Mouse (Mus musculus) ES-E14 (cell line): ENCODE results near the gene Klhl3. TPM values are rescaled to one million over a fixed set of nuclear protein-coding genes. Genes with fewer than 3 reads are reported as not detected.

Experiments used
- DNase-seq: peaks from one replicate; pipeline ENCODE4 v3.0.0-alpha.2; 2013; ENCODE audit warnings: low read depth, low spot score
- H3K27ac ChIP-seq: 2 replicates; pipeline ENCODE4 v1.5.1; 2012; ENCODE audit warnings: low read depth, mild to moderate bottlenecking, low read length, moderate library complexity, mixed read lengths; ENCODE audit not compliant: poor library complexity, insufficient read depth, severe bottlenecking
- H3K36me3 ChIP-seq: 2 replicates; pipeline ENCODE4 v1.6.1; 2012; ENCODE audit warnings: mild to moderate bottlenecking, low read length, moderate library complexity, mixed read lengths; ENCODE audit not compliant: control insufficient read depth, poor library complexity, insufficient read depth, severe bottlenecking
- H3K4me1 ChIP-seq, 2 experiments: fragments of 150-350 bp in 1 of 2; sonication (generic) in 1 of 2; 2 replicates each; pipeline ENCODE4 v1.6.1; 2012; ENCODE audit warnings: low read length in 2 of 2, mild to moderate bottlenecking in 1 of 2, mixed read lengths in 1 of 2; ENCODE audit not compliant: control insufficient read depth in 2 of 2, insufficient read depth in 2 of 2, poor library complexity in 1 of 2
- H3K4me3 ChIP-seq, 2 experiments: fragments of 150-350 bp in 1 of 2; sonication (generic) in 1 of 2; 2 replicates each; pipeline ENCODE4 v1.5.1; 2012; ENCODE audit warnings: low read length in 2 of 2, low read depth in 1 of 2, mild to moderate bottlenecking in 1 of 2, mixed read lengths in 1 of 2; ENCODE audit not compliant: insufficient read depth in 1 of 2, poor library complexity in 1 of 2, severe bottlenecking in 1 of 2
- H3K9ac ChIP-seq: 2 replicates; pipeline ENCODE4 v1.6.1; 2012; ENCODE audit warnings: low read depth, mild to moderate bottlenecking, low read length, mixed read lengths; ENCODE audit not compliant: poor library complexity, insufficient read depth, severe bottlenecking
- H3K9me3 ChIP-seq: fragments of 150-350 bp; sonication (generic); 2 replicates; pipeline ENCODE4 v1.6.1; 2012; ENCODE audit warnings: low read depth, mild to moderate bottlenecking, low read length; ENCODE audit not compliant: control insufficient read depth, insufficient read depth
- CHD2 ChIP-seq: IDR thresholded peaks from 2 replicates; pipeline ENCODE4 v1.6.1; 2014; ENCODE audit warnings: mild to moderate bottlenecking, low read depth, low read length, inconsistent platforms
- HCFC1 ChIP-seq: IDR thresholded peaks from 2 replicates; pipeline ENCODE4 v1.6.1; 2012; ENCODE audit warnings: low read length, inconsistent platforms, borderline replicate concordance; ENCODE audit not compliant: insufficient read depth
- MAFK ChIP-seq: IDR thresholded peaks from 2 replicates; pipeline ENCODE4 v1.6.1; 2014; ENCODE audit warnings: mild to moderate bottlenecking, low read depth, low read length, inconsistent platforms; ENCODE audit not compliant: insufficient read depth
- ZC3H11A ChIP-seq: IDR thresholded peaks from 2 replicates; pipeline ENCODE4 v1.6.1; 2012; ENCODE audit warnings: low read depth, mild to moderate bottlenecking, inconsistent platforms, low read length, borderline replicate concordance
- ZNF384 ChIP-seq: IDR thresholded peaks from 2 replicates; pipeline ENCODE4 v1.6.1; 2012; ENCODE audit warnings: low read depth, low read length, inconsistent platforms
- in situ Hi-C, 2 experiments: fragments of 600-800 bp; cut with MboI; formaldehyde crosslinking; loops; one replicate each; pipeline ENCODE4 v1.15.1; 2025; ENCODE audit warnings: low sequenced_read_pairs in 2 of 2, inconsistent platforms in 1 of 2; ENCODE audit not compliant: unreplicated experiment in 2 of 2
- total RNA-seq: library from RNA; depleted of rRNA; stranded (reverse); fragments of 300-350 nt; gene quantifications from 2 replicates; pipeline ENCODE4 v1.2.3, GENCODE M21; 2012

The Klhl3 gene
- total RNA-seq, 1 experiment: 0.67 TPM

DNA sequence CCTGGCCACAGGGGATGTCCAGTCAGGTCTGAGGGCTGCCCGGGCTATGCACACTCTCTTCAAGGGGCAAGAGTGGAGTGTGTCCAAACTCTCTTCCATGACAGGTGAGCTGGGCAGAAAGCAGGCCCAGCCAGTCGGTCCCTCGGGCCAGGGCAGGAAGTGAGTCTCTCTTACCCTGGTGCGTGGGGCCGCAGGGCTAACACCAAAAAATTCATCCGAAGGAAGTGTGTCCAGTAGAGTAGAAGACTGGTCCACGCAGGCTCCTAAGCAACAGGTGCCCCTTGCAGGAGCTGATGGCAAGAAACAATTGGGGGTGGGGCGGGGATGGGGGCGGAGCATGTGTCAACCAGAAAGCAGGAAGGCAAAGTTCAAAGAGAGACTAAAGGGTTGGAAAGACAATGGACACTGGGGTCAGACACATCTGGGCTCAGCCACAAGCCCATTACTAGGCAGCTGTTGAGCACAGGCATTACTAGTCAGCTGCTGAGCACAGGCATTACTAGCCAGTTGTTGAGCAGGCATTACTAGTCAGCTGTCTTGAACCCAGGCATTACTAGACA is 90.3 kb downstream of the Klhl3 start:
- Histone ChIP-seq H3K27ac (no peak overlapping the region), H3K4me3 (peak overlapping the region in 1 of 2 experiments; percentile 10; a peak in 2 of 4 replicates), H3K36me3 (no peaks in the 10 kb centered on the region), H3K9me3 (no peaks in the 10 kb centered on the region), H3K4me1 (0 out of 4 replicates have a peak, but pooled peaks cover 0 to 4% of the 10 kb centered on the region in 2 experiments), H3K9ac (no peak overlapping the region)
- in situ Hi-C loops: no loop called here
- no peak for TF ChIP-seq ZC3H11A
- TF ChIP-seq ZNF384: no peak
- TF ChIP-seq CHD2: no peak
- no peak for TF ChIP-seq MAFK
- no peak; the same call in 1 of the 2 replicates for TF ChIP-seq HCFC1
- DNase-seq: no peak

DNA sequence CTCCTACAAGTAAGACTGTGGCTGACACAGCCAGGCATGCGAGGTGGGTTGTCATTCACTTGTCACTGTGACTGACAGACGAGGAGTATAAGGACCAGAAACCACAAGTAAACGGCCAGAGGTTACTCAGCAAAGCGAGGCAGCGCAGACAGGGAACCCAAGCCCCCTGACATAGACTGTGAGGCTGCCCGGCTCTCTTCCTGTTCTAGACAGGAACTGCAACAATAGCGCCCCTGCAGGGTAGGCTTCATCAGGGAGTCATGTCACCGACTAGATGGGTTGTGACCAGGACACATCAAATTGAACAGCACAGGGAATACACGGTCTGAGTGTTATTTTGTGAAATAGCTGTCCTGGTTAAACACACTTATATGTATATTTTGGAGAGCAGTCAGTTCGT is 93.0 kb downstream of the Klhl3 start:
- Histone ChIP-seq H3K9ac (no peak overlapping the region), H3K9me3 (no peaks in the 10 kb centered on the region), H3K4me3 (no peak overlapping the region), H3K36me3 (no peaks in the 10 kb centered on the region), H3K4me1 (0 out of 4 replicates have a peak, but pooled peaks cover 0 to 4% of the 10 kb centered on the region in 2 experiments), H3K27ac (no peak overlapping the region)
- TF ChIP-seq HCFC1 (no peak), CHD2 (no peak), ZC3H11A (no peak), ZNF384 (no peak), MAFK (no peak)
- no peak for DNase-seq
- in situ Hi-C loops: no loop called here

DNA sequence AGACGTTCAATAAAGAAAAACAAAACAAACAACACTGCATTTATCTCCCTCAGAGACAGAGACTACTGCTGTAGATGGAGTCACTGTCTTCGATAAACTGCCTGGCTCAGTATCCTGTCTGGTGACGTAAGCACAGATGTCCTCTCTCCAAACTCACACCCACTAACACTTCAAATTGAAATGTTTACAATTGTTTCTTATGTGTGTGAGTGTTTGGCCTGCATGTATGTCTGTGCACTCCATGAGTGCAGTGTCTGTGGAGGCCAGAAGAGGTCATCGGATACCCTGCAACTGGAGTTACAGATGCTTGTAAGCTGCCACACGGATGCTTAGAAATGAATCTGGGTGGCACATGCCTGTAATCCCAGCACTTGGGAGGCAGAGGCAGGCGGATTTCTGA is 96.1 kb downstream of the Klhl3 start:
- no peak for DNase-seq
- Histone ChIP-seq H3K27ac (no peak overlapping the region), H3K9me3 (no peaks in the 10 kb centered on the region), H3K9ac (no peak overlapping the region), H3K4me1 (no peaks in the 10 kb centered on the region), H3K36me3 (no peaks in the 10 kb centered on the region), H3K4me3 (no peak overlapping the region)
- in situ Hi-C loops: loop anchor here in 1 of 2 experiments (10.0 kb wide), 1 partner anchor 98 kb away; the partner anchor contains the start of gene Klhl3
- TF ChIP-seq MAFK (no peak), ZNF384 (no peak), ZC3H11A (no peak), CHD2 (no peak), HCFC1 (no peak)

DNA sequence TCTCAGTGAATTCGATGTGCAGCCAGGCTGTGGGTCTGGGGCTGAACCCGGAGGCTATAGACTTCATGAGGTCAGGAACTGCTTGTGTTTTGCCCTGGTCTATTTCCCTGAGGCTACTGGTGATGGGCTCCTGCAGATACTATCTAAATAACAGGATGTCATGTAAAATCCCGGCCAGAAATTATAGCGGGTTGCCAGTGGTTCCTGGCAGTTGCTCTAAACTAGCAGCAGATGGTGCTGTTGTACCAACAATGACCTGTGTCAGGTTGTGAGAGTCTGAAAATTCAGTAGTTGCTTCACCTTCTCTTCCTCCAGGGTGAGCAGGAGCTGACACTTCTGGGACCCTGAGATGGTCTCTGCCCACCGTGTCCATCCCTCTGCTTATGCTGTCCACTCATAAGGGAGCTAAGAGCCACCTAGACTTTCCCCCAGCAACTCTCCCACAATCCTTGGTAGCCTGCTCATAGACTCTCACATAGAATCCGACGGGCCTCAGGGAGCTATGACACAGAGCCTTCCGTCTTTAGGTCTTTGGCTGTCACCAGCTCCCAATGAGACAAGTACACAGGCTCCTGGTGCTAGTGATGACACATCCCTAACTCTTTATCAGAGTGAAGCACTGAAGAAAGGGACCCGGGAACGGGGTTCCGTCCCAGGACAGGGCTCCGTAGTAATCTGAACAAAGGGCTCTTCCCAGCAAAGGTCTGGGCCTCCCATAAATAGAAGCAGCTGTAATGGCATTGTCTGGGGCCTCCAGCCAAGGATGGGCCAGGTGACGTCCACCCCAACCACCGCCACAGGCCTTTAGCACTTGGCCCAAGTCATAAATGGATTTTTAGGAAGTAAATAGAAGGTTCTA is 101.1 kb downstream of the Klhl3 start:
- Histone ChIP-seq H3K36me3 (no peaks in the 10 kb centered on the region), H3K9me3 (no peaks in the 10 kb centered on the region), H3K9ac (no peak overlapping the region), H3K4me3 (no peak overlapping the region), H3K4me1 (peaks cover 0 to 7% of the 10 kb centered on the region in 2 experiments; a peak in 1 of 4 replicates), H3K27ac (no peak overlapping the region)
- no peak for TF ChIP-seq MAFK
- TF ChIP-seq ZC3H11A: peak; percentile 79; the same call in 1 of the 2 replicates
- in situ Hi-C loops: loop anchor here in 1 of 2 experiments (10.0 kb wide), 1 partner anchor 103 kb away; the partner anchor contains the start of gene Klhl3
- peak; percentile 33 for DNase-seq
